Mouse (Mus musculus): ENCODE results near the gene Hdac9.
"Not testable (repeated sequence)": the region's sequence is repeated elsewhere in the genome, so short reads cannot be mapped to it uniquely, and the experiment has no call there.

Gene Hdac9

DNA sequence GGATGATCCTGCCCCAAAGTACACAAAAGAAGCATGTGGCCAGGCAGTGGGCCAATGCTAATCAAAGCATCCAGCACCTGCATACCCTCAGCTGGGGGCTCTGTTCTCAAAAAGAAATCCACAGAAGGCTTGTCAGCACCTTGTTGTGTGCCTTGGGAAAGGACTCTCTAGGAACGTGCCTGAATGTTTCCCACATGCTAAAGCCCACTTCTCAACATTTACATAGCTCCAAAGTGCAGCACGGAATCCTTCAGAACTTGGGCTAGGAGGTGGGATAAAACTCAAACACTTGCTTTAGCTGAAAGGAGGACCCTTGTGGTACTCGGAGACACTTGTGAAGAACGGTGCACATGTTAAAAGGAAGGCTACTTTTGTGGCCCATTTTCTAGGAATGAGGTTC is 823.9 kb downstream of the Hdac9 start:
- no peak for DNase-seq (ENCODE audit: low spot score in 2 of 2)

DNA sequence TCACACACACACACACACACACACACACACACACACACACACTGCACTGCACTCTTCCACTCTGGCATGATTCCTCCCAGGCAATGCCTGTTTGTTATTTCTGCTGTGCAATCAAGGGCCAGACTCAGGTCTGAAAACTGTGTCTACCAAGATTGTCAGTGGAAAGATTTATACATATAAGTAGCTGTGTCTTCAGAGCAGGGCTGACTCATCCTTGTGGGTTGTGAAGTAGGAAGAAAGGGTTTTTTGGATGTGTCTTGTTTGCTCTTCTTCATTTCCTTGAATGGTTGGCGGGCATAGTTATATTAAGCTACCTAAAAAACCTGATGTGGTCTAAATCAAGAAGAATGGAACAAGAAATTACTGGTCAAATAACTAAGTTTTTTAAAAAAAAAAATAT is 825.0 kb downstream of the Hdac9 start:
- peak; percentile 23 to 25 for DNase-seq (ENCODE audit: low spot score in 2 of 2)

DNA sequence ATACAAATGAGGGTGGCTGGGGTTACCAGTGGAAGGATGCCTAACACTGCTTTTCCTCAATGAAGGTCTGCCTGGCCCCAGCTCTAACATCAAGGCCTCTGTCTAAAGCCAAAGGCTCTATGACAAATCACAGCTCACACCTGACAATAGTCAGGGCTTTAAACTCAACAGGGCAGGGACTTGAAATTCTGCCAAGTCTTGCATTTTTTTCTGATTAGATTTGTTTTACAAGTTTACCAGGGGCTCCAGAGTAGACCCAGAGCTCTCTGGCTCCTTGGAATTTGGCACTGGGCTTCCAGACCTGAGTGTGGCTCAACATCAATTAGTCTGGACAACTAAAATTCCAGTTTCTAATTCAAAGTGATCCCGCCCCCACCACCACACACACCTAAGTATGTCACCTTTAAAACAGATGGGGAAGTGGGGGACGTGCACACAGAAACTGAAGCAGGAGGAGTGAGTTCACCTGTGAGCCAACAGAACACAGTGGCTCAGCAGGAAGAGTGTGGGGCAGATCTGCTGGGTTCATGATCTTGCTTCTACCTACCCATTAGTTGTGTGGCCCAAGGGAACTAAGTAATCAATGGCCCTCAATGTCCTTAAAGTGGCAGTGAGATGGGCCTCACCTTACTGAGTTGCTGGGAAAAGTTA is 829.5 kb downstream of the Hdac9 start:
- no peak for DNase-seq (ENCODE audit: low spot score in 2 of 2)

DNA sequence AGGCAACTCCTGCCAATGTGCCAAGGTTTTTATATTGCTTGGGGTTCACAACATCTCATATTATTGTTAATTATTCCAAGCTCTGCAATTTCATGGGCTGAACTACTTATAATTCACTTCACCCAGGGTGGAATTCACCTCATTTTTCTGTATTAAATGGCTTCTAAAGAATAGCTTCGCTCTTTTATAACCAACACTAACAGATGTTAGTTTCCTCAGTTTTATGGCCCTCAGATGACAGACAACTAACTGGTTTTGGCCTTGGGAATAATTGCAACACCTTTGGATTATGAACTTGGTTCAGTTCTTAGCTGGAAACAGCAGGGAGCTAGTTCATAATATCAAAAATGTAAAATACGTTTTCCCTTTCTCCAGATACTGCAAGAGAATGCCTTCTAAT is 839.9 kb downstream of the Hdac9 start:
- no peak for DNase-seq (ENCODE audit: low spot score in 2 of 2)

DNA sequence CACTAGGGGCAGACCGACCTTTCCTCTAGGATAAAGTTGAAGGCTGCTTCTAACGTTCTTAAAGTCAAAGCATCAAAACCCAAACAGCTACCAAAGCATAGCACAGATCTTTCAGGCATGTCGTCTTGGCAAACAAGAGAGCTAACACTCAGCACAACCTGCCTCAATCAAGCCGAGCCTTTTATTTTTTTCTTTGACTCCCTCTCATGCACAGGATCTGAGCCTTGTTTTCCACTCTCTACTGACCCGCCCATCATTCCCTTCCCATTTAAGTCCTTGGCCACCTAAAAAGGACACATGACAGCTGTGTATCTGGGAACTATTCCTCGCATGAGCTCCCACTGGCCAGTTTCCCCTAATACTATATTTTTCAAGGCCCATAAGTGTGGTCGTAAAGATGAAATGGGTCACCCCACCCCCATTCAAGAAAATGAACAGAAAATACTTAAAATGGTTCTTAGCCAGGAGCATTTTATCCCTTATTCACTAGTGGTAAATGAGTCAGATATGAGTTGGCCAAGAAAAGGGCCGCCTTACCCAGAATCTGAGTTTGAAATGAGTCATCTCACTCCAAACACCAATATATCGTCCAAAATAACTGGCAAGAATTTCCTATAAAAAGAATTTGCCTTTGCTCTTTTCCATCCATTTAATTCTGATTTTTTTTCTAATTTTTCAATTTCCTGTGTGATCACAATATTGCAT is 840.9 kb downstream of the Hdac9 start:
- DNase-seq (ENCODE audit: low spot score in 2 of 2): peak in 1 of 2 experiments; percentile 19

DNA sequence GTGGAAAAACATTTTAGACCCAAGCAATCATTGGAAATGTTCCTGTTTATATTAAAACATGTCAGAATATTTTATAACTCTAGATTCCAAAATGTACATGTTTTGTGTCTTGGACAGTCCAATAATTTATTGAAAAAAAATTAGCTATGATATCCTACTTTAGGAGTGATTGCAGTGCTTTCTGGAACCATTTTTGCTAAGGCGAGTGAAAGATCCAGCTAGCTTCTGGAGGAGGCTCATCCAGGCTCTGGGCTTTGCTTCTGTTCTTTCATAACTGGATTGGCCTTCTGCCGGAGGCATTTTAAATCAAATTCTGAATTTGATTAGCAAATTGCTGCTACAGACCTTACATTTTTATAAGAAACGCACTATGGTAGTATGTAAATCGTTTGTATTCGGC is 864.4 kb downstream of the Hdac9 start:
- no peak for DNase-seq (ENCODE audit: low spot score in 2 of 2)

DNA sequence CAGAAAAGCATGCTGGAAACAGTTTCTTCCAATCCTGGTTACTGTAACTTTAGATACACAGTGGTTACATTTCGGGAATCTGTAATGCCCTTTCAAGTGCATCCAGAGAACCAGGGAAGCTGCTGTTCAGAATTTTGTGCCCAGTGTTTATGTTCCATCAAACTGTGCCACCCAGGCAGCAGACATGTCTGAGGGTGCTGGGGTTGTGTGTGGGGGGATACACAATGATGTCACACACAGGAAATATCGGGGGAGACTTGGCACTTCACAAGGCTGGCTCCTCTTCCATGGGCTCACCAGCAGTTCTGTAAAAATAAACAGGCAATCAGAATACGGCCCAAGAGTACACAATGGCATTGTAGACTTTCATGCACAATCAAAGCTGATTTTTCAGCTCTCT is 864.9 kb downstream of the Hdac9 start:
- no peak for DNase-seq (ENCODE audit: low spot score in 2 of 2)

DNA sequence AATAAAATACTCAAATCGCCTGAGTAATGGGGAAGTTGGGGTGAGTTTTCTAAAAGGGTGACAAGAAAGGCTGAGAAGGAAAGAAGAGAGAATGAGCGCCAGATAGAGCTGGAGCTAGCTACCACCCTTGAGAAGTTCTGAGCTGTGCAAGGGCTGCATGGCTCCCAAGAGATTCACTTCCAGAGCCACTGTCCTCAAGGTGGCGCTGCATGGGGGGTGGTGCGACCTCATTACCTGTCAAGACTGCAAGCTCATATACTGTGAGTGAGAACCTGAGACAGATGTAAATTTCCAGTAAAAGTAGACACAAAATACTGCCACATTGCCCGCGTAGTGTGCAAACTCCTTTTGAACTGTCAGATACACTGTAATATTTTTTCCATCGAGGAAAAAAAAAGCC is 865.8 kb downstream of the Hdac9 start:
- DNase-seq (ENCODE audit: low spot score in 2 of 2): no peak

DNA sequence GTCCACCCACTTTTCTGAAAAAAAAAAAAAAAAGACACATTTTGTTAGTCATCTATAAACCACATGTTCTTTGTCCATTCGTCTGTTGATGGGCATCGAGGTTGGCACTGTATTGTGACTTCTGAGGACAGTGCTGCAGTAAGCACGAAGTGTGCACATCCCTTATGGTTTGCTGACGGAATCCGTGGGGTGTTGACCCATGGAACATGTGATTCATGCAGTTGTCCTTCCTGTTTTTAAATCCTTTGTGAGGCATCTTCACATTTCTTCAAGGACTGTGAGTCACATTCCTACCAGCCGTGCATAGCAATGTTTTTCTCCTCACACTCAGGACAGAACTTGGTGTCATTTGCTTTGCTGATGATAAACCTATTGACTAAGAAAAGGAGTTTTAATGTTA is 875.9 kb downstream of the Hdac9 start:
- DNase-seq (ENCODE audit: low spot score in 2 of 2): peak in 1 of 2 experiments; percentile 27

DNA sequence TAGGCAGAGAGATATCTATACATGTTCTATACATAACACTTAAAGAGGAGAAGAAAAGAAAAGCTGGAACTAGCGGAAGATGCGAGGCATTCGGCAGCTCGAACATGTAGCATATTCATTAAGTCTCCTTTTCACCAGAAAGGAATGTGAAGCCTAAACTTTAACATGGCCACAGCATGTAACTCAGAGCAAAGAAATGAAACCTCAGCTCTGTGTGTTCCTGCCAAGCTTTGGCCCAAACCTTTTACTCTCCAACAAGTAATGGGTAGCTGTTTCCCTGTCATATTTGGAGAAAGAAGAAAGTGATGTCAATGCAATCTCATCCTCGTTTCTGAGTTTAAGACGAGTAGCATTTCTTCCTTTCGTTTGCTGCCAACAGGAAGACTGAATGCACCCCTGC is 876.8 kb downstream of the Hdac9 start:
- DNase-seq (ENCODE audit: low spot score in 2 of 2): no peak

DNA sequence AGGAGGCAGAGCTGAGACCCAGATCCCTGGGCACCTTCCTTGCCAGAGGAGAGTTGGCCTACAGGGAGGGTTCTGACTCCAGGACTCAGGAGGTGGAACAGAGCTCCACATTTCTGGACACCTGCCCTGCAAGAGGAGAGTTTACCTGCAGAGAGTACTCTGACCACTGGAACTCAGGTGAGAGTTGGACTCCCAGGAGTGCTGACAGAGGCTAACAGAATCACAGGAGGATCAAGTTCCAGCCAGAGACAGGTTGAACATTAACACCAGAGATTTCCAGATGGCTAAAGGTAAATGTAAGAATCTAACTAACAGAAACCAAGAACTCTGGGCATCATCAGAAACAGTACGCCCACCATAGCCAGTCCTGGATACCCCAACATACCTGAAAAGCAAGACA is 907.1 kb downstream of the Hdac9 start:
- DNase-seq (ENCODE audit: low spot score in 2 of 2): not testable (repeated sequence)
